Mouse (Mus musculus): ENCODE data around the gene Gm13275. TPM values are rescaled to one million over a fixed set of nuclear protein-coding genes. Genes with fewer than 3 reads are reported as not detected.
"Not testable (repeated sequence)": the region's sequence is repeated elsewhere in the genome, so short reads cannot be mapped to it uniquely, and the experiment has no call there.

Gm13275 gene
- not detected in 2 replicates for total RNA-seq (2017)

DNA sequence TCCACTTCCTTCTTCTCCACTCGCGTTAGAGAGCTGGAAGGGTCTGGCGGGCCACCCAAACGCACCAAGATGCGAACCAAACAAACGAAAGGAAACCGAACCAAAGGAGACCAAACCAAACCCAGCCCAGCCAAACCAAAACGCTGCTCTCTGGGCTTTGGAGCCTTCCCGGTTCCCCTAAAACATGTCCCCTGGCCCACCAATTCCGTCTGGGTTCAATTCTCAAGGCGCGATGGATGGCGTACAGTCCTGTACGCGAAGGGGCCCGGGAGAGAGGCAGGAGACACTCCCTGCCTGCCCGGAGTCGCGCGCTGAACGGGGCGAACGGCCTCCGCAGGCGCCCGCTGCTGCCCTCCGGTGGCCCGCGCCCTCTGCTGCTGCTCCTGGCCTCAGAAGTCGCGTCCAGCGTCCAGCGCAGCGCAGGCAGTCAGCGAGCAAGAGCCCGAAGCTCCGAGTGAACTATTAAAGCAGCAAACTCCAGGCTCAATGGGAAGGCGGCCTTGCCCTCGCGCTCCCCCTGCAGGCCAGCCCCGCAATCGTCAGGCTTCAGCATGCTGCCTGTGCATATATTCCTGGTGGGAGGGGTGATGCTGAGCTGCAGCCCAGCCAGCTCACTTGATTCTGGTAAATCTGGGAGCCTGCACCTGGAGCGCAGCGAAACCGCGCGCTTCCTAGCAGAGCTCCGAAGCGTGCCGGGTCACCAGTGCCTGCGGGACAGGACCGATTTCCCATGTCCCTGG, at the start of gene Gm13275:
Gene Gm13275, plus strand, starts transcription at position 552 of the 740 bp plus-strand sequence.
- ATAC-seq (ENCODE audit: extremely low read depth, insufficient number of reproducible peaks, low FRiP score, poor library complexity, severe bottlenecking), result not testable (repeated sequence)

DNA sequence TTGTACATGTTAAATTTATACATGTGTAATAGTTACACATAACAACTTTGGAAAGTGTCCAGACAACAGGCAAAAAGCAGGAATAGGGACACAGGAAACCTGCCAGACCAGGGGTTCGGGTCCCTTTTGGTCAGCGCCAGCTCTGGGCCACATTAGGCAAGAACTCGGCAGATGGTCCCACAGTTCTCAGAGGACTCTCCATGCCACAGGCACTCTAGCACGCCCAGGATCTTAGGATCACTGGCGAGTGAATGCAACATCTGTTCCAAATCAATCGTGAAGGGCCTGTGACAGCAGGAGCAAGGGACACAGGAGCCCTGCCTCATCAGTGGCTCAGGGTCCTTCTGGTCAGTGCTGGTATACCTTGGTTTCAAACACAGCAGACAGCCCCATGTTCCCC, 44.4 kb upstream of the Gm13275 start:
- no peak for ATAC-seq (ENCODE audit: extremely low read depth, insufficient number of reproducible peaks, low FRiP score, poor library complexity, severe bottlenecking)

DNA sequence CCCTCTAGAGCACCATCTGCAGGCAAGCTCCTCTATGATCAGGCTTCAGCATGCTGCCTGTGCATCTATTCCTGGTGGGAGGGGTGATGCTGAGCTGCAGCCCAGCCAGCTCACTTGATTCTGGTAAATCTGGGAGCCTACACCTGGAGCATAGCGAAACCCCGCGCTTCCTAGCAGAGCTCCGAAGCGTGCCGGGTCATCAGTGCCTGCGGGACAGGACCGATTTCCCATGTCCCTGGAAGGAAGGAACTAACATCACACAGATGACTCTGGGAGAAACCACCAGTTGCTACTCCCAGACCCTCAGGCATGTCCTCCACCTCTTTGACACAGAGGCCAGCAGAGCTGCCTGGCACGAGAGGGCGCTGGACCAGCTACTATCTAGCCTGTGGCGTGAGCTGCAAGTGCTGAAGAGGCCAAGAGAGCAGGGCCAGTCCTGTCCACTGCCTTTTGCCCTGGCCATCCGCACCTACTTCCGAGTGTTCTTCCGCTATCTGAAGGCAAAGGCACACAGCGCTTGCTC, 39.4 kb upstream of the Gm13275 start, which contains the start of gene Gm13271:
Gene Gm13271, plus strand, starts transcription at position 51 of the 523 bp plus-strand sequence.
- ATAC-seq (ENCODE audit: extremely low read depth, insufficient number of reproducible peaks, low FRiP score, poor library complexity, severe bottlenecking), result not testable (repeated sequence)

DNA sequence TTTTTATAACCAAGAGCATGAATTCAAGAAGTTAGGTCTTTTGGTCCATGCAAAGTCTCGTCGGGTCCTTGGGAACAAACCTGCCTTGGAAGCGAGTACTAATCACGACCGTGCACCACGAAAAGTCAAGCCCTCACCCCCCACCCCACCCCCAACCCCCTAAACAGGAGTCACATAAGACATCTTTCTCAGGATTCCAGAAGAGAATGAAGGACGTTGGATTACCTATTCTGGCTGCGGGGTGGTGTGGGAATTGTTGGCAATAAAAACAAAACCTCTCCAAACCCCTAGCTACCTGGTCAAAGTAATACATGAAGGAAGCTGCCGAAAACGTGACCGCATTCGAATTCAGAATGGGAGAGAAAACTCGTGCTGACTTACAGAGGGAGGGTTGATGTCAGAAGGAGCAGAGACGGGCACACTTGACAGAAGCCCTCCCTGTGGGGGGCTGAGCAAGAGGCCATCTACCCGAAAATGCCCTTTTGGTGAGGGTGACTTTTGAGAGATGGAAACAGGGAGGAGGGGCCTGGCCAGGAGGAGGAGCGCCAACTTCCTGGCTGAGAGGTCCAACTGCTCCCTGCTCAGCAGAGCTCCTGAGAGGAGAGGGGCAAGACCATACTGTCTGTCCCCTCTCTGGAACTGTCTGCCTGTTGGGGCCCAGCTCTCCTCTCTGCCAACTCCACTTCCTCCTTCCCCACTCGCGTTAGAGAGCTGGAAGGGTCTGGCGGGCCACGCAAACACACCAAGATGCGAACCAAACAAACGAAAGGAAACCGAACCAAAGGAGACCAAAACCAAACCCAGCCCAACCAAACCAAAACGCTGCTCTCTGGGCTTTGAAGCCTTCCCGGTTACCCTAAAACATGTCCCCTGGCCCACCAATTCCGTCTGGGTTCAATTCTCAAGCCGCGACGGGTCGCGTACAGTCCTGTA, 37.4 kb upstream of the Gm13275 start:
- not testable (repeated sequence) for ATAC-seq (ENCODE audit: extremely low read depth, insufficient number of reproducible peaks, low FRiP score, poor library complexity, severe bottlenecking)

DNA sequence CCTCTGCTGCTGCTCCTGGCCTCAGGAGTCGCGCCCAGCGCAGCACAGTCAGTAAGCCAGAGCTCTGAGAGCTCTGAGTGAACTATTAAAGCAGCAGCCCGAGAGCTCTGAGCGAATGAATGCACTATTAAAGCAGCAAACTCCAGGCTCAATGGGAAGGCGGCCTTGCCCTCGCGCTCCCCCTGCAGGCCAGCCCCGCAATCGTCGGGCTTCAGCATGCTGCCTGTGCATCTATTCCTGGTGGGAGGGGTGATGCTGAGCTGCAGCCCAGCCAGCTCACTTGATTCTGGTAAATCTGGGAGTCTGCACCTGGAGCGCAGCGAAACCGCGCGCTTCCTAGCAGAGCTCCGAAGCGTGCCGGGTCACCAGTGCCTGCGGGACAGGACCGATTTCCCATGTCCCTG, 36.7 kb upstream of the Gm13275 start:
- ATAC-seq (ENCODE audit: extremely low read depth, insufficient number of reproducible peaks, low FRiP score, poor library complexity, severe bottlenecking), result peak; percentile 100

DNA sequence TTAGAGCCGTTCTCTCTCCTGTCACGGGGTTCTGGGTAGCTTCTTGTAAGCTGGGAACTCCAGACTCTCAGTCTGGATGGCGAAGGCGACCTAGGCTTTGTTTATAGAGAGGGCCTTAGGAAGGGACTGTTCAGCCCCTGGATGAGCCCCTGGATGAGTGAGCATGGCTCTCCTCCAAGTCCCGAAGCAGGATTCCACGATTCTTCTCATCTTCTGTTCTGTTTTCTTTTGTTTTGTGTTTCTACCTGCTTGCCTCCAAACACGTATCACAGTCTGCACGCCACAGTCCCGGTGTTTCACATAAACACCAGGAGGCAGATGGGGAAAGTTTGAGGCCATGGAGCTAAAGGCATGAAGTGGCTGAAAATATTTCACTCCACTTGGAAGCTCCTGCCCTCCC, 35.5 kb upstream of the Gm13275 start:
- not testable (repeated sequence) for ATAC-seq (ENCODE audit: extremely low read depth, insufficient number of reproducible peaks, low FRiP score, poor library complexity, severe bottlenecking)

DNA sequence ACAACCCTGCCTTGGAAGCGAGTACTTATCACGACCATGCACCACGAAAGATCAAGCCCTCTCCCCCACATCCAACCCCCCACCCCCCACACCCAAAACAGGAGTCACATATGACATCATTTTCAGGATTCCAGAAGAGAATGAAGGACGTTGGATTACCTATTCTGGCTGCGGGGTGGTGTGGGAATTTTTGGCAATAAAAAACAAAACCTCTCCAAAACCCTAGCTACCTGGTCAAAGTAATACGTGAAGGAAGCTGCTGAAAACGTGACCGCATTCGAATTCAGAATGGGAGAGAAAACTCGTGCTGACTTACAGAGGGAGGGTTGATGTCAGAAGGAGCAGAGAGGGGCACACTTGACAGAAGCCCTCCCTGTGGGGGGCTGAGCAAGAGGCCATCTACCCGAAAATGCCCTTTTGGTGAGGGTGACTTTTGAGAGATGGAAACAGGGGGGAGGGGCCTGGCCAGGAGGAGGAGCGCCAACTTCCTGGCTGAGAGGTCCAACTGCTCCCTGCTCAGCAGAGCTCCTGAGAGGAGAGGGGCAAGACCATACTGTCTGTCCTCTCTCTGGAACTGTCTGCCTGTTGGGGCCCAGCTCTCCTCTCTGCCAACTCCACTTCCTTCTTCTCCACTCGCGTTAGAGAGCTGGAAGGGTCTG, 34.5 kb upstream of the Gm13275 start, which contains the start of gene Gm13283:
Gene Gm13283, plus strand, starts transcription at position 510 of the 659 bp plus-strand sequence.
- ATAC-seq (ENCODE audit: extremely low read depth, insufficient number of reproducible peaks, low FRiP score, poor library complexity, severe bottlenecking), result not testable (repeated sequence)

DNA sequence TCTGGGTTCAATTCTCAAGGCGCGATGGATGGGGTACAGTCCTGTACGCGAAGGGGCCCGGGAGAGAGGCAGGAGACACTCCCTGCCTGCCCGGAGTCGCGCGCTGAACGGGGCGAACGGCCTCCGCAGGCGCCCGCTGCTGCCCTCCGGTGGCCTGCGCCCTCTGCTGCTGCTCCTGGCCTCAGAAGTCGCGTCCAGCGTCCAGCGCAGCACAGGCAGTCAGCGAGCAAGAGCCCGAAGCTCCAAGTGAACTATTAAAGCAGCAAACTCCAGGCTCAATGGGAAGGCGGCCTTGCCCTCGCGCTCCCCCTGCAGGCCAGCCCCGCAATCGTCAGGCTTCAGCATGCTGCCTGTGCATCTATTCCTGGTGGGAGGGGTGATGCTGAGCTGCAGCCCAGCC, 33.9 kb upstream of the Gm13275 start:
- ATAC-seq (ENCODE audit: extremely low read depth, insufficient number of reproducible peaks, low FRiP score, poor library complexity, severe bottlenecking), result not testable (repeated sequence)

DNA sequence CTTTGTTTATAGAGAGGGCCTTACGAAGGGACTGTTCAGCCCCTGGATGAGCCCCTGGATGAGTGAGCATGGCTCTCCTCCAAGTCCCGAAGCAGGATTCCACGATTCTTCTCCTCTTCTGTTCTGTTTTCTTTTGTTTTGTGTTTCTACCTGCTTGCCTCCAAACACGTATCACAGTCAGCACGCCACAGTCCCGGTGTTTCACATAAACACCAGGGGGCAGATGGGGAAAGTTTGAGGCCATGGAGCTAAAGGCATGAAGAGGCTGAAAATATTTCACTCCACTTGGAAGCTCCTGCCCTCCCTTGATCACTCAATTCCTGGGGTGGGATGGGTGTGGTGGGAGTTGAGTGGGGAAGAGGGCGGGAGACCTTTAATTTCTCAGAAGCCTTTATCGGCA, 32.5 kb upstream of the Gm13275 start:
- not testable (repeated sequence) for ATAC-seq (ENCODE audit: extremely low read depth, insufficient number of reproducible peaks, low FRiP score, poor library complexity, severe bottlenecking)

DNA sequence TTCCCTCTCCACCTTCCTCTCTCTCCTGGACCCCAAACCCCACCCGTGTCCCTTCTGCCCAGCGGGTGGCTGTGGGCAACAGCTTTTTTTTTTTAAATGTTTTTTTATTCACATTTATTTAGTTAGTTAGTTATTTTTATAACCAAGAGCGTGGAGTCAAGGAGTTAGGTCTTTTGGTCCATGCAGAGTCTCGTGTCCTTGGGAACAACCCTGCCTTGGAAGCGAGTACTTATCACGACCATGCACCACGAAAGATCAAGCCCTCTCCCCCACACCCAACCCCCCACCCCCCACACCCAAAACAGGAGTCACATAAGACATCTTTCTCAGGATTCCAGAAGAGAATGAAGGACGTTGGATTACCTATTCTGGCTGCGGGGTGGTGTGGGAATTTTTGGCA, 31.9 kb upstream of the Gm13275 start:
- not testable (repeated sequence) for ATAC-seq (ENCODE audit: extremely low read depth, insufficient number of reproducible peaks, low FRiP score, poor library complexity, severe bottlenecking)

DNA sequence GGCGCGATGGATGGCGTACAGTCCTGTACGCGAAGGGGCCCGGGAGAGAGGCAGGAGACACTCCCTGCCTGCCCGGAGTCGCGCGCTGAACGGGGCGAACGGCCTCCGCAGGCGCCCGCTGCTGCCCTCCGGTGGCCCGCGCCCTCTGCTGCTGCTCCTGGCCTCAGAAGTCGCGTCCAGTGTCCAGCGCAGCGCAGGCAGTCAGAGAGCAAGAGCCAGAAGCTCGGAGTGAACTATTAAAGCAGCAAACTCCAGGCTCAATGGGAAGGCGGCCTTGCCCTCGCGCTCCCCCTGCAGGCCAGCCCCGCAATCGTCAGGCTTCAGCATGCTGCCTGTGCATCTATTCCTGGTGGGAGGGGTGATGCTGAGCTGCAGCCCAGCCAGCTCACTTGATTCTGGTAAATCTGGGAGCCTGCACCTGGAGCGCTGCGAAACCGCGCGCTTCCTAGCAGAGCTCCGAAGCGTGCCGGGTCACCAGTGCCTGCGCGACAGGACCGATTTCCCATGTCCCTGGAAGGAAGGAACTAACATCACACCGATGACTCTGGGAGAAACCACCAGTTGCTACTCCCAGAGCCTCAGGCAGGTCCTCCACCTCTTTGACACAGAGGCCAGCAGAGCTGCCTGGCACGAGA, 30.8 kb upstream of the Gm13275 start:
- peak; percentile 85 for ATAC-seq (ENCODE audit: extremely low read depth, insufficient number of reproducible peaks, low FRiP score, poor library complexity, severe bottlenecking)

DNA sequence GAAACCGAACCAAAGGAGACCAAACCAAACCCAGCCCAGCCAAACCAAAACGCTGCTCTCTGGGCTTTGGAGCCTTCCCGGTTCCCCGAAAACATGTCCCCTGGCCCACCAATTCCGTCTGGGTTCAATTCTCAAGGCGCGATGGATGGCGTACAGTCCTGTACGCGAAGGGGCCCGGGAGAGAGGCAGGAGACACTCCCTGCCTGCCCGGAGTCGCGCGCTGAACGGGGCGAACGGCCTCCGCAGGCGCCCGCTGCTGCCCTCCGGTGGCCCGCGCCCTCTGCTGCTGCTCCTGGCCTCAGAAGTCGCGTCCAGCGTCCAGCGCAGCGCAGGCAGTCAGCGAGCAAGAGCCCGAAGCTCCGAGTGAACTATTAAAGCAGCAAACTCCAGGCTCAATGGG, 20.8 kb upstream of the Gm13275 start, which contains the start of gene Gm13290:
Gene Gm13290, plus strand, starts transcription at position 301 of the 400 bp plus-strand sequence.
- not testable (repeated sequence) for ATAC-seq (ENCODE audit: extremely low read depth, insufficient number of reproducible peaks, low FRiP score, poor library complexity, severe bottlenecking)

DNA sequence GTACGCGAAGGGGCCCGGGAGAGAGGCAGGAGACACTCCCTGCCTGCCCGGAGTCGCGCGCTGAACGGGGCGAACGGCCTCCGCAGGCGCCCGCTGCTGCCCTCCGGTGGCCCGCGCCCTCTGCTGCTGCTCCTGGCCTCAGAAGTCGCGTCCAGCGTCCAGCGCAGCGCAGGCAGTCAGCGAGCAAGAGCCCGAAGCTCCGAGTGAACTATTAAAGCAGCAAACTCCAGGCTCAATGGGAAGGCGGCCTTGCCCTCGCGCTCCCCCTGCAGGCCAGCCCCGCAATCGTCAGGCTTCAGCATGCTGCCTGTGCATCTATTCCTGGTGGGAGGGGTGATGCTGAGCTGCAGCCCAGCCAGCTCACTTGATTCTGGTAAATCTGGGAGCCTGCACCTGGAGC, 17.7 kb upstream of the Gm13275 start, which contains the start of gene Gm13289:
Gene Gm13289, plus strand, starts transcription at position 301 of the 400 bp plus-strand sequence.
- not testable (repeated sequence) for ATAC-seq (ENCODE audit: extremely low read depth, insufficient number of reproducible peaks, low FRiP score, poor library complexity, severe bottlenecking)

DNA sequence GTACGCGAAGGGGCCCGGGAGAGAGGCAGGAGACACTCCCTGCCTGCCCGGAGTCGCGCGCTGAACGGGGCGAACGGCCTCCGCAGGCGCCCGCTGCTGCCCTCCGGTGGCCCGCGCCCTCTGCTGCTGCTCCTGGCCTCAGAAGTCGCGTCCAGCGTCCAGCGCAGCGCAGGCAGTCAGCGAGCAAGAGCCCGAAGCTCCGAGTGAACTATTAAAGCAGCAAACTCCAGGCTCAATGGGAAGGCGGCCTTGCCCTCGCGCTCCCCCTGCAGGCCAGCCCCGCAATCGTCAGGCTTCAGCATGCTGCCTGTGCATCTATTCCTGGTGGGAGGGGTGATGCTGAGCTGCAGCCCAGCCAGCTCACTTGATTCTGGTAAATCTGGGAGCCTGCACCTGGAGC, 14.7 kb upstream of the Gm13275 start, which contains the start of gene Gm13272:
Gene Gm13272, plus strand, starts transcription at position 301 of the 400 bp plus-strand sequence.
- ATAC-seq (ENCODE audit: extremely low read depth, insufficient number of reproducible peaks, low FRiP score, poor library complexity, severe bottlenecking), result not testable (repeated sequence)

DNA sequence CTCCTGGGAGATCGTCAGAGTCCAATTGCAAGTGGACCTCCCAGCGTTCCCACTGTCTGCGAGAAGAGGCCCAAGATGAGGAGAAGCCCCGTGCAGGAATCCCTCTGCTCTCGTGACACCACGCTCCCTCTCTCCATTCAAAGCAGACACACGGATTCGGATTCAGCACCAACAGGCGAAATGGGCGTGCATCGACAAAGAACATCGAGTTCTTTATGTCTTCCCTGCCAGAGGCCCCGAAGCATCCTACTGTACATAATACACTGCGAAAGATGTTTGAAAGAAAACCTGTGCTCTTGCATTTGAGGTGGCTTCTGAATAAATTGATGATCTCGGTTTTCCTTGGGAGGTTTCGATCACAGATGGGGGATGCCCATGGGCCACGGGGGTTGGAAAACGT, 14.0 kb upstream of the Gm13275 start:
- ATAC-seq (ENCODE audit: extremely low read depth, insufficient number of reproducible peaks, low FRiP score, poor library complexity, severe bottlenecking), result not testable (repeated sequence)

DNA sequence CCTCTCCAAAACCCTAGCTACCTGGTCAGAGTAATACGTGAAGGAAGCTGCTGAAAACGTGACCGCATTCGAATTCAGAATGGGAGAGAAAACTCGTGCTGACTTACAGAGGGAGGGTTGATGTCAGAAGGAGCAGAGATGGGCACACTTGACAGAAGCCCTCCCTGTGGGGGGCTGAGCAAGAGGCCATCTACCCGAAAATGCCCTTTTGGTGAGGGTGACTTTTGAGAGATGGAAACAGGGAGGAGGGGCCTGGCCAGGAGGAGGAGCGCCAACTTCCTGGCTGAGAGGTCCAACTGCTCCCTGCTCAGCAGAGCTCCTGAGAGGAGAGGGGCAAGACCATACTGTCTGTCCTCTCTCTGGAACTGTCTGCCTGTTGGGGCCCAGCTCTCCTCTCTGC, 12.5 kb upstream of the Gm13275 start, which contains the start of gene Ifnz:
Gene Ifnz, plus strand, starts transcription at position 301 of the 400 bp plus-strand sequence.
- not testable (repeated sequence) for ATAC-seq (ENCODE audit: extremely low read depth, insufficient number of reproducible peaks, low FRiP score, poor library complexity, severe bottlenecking)

DNA sequence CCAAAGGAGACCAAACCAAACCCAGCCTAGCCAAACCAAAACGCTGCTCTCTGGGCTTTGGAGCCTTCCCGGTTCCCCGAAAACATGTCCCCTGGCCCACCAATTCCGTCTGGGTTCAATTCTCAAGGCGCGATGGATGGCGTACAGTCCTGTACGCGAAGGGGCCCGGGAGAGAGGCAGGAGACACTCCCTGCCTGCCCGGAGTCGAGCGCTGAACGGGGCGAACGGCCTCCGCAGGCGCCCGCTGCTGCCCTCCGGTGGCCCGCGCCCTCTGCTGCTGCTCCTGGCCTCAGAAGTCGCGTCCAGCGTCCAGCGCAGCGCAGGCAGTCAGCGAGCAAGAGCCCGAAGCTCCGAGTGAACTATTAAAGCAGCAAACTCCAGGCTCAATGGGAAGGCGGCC, 12.0 kb upstream of the Gm13275 start:
- not testable (repeated sequence) for ATAC-seq (ENCODE audit: extremely low read depth, insufficient number of reproducible peaks, low FRiP score, poor library complexity, severe bottlenecking)

DNA sequence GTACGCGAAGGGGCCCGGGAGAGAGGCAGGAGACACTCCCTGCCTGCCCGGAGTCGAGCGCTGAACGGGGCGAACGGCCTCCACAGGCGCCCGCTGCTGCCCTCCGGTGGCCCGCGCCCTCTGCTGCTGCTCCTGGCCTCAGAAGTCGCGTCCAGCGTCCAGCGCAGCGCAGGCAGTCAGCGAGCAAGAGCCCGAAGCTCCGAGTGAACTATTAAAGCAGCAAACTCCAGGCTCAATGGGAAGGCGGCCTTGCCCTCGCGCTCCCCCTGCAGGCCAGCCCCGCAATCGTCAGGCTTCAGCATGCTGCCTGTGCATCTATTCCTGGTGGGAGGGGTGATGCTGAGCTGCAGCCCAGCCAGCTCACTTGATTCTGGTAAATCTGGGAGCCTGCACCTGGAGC, 8.9 kb upstream of the Gm13275 start, which contains the start of gene Gm13276:
Gene Gm13276, plus strand, starts transcription at position 301 of the 400 bp plus-strand sequence.
- not testable (repeated sequence) for ATAC-seq (ENCODE audit: extremely low read depth, insufficient number of reproducible peaks, low FRiP score, poor library complexity, severe bottlenecking)
